Mouse (Mus musculus) right cerebral cortex, postnatal 25 days (tissue): Measurements from ENCODE around the gene Acta2.
A peak's percentile ranks its signal among the peaks of the same experiment; 100 is the strongest.

Experiments used
- DNase-seq: peaks from one replicate; pipeline ENCODE4 v3.0.0; 2022

Acta2 gene

GRCm38 (mm10) chr19:34254880-34255681, at the start of gene Acta2:
Gene Acta2, minus strand, starts transcription at chr19:34255590.
- DNase-seq: no peak

- DNase-seq: no peak
These were observed 49.5 kb upstream of the Acta2 start for GRCm38 (mm10) chr19:34304917-34305316.

GRCm38 (mm10) chr19:34300430-34300829, 45.0 kb upstream of the Acta2 start:
- DNase-seq: no peak

- DNase-seq: no peak
These were observed 43.8 kb upstream of the Acta2 start for GRCm38 (mm10) chr19:34299229-34299628.

- DNase-seq: no peak
These were observed 43.1 kb upstream of the Acta2 start for GRCm38 (mm10) chr19:34298531-34298930.

GRCm38 (mm10) chr19:34295442-34295841, 40.1 kb upstream of the Acta2 start:
- no peak for DNase-seq

GRCm38 (mm10) chr19:34293376-34293947, 38.1 kb upstream of the Acta2 start:
- no peak for DNase-seq

GRCm38 (mm10) chr19:34292701-34293100, 37.3 kb upstream of the Acta2 start:
- no peak for DNase-seq

- no peak for DNase-seq
These were observed 36.6 kb upstream of the Acta2 start for GRCm38 (mm10) chr19:34291956-34292355.

GRCm38 (mm10) chr19:34291379-34291778, 36.0 kb upstream of the Acta2 start:
- DNase-seq: no peak

GRCm38 (mm10) chr19:34290872-34291341, 35.5 kb upstream of the Acta2 start:
- DNase-seq: no peak

- peak; percentile 14 for DNase-seq
These were observed 34.8 kb upstream of the Acta2 start, which contains the start of gene Fas for GRCm38 (mm10) chr19:34289948-34290789. Gene Fas, plus strand, starts transcription at chr19:34290666.

- no peak for DNase-seq
These were observed 33.3 kb upstream of the Acta2 start for GRCm38 (mm10) chr19:34288696-34289095.

- DNase-seq: no peak
These were observed 32.4 kb upstream of the Acta2 start for GRCm38 (mm10) chr19:34287656-34288415.

- DNase-seq: no peak
These were observed 31.8 kb upstream of the Acta2 start for GRCm38 (mm10) chr19:34287221-34287620.

- no peak for DNase-seq
These were observed 29.4 kb upstream of the Acta2 start for GRCm38 (mm10) chr19:34284826-34285225.

GRCm38 (mm10) chr19:34284383-34284782, 29.0 kb upstream of the Acta2 start:
- no peak for DNase-seq

- DNase-seq: no peak
These were observed 28.2 kb upstream of the Acta2 start for GRCm38 (mm10) chr19:34283614-34284013.

GRCm38 (mm10) chr19:34278078-34278477, 22.7 kb upstream of the Acta2 start:
- DNase-seq: no peak

GRCm38 (mm10) chr19:34273073-34273472, 17.7 kb upstream of the Acta2 start:
- no peak for DNase-seq

- no peak for DNase-seq
These were observed 15.6 kb upstream of the Acta2 start for GRCm38 (mm10) chr19:34270824-34271464.

- no peak for DNase-seq
These were observed 14.8 kb upstream of the Acta2 start for GRCm38 (mm10) chr19:34270106-34270726.
